Mouse (Mus musculus): Measurements from ENCODE around the gene Spdya.

DNA sequence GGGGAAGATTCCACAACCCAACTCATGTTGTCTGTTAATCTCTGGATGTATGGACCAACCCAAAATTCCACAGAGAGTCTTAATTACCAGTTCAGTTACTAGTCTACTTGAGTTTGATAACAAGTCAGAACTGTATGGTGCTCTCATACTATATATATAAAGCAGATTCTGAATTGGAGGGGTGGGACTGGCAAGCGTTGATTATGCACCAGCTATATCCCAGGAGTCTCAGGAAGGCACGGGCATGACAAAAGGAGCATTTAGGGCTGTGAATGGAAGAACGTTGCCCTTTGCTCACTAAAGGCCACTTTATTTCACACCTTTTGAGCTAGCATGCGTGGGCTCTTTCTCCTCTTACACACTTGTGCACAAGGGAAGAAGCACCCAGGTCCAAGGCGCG, 511 bp upstream of the Spdya start:
- TF ChIP-seq CTCF (IDR thresholded peaks at IDR 0.05; ENCODE audit: low read depth, low read length), result no peak
- no peak for TF ChIP-seq POLR2A (IDR thresholded peaks at IDR 0.05; ENCODE audit: borderline replicate concordance, low read depth, low read length)
